ENCODE assay signal across 33 mouse cellular contexts in the genomic region with DNA sequence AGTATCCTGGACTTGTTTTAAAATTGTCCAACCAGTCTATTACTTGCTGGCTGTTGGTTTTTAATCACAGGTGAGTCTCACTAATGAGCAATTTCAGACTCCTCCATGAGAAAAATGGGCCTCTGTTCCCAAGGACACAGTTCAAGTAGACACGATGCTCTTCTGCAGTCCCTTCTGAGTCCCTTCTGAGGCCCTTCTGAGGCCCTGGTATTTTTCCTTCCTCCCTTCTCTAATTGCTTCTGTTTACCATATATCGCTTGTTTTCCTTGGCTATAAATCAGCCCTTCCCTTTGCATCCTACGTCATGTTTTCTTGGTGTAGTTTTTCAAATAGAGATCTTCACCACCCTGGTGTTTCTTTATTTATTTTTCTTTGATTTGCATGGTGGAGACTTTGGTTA.
"Had no signal": no experiment of that assay in that cellular context is flagged by ENCODE, and none has a peak within 500 bp of the region (broad histone marks: within the 10 kb centered on the region; RNA-seq: fewer than 3 reads in every experiment).

No protein-coding gene starts in this region.

- H3K36me3 ChIP-seq: limb, embryonic 10.5 days; limb, embryonic 12.5 days; limb, embryonic 13.5 days; limb, embryonic 15.5 days; liver, embryonic 12.5 days; liver, embryonic 13.5 days; liver, embryonic 15.5 days; lung, embryonic 15.5 days; midbrain, embryonic 10.5 days; midbrain, embryonic 12.5 days; midbrain, embryonic 13.5 days; midbrain, embryonic 15.5 days; neural tube, embryonic 12.5 days; neural tube, embryonic 13.5 days had no signal

- H3K27me3 ChIP-seq: limb, embryonic 12.5 days; limb, embryonic 13.5 days; limb, embryonic 15.5 days; liver, embryonic 12.5 days; liver, embryonic 13.5 days; liver, embryonic 15.5 days; lung, embryonic 15.5 days; megakaryocyte, embryonic 14.5 days; midbrain, embryonic 12.5 days; midbrain, embryonic 13.5 days; midbrain, embryonic 15.5 days; neural tube, embryonic 12.5 days; neural tube, embryonic 13.5 days had no signal

- H3K27ac ChIP-seq: limb, embryonic 10.5 days; limb, embryonic 12.5 days; limb, embryonic 13.5 days; limb, embryonic 15.5 days; liver, embryonic 12.5 days; liver, embryonic 13.5 days; liver, embryonic 14.5 days; liver, embryonic 15.5 days; lung, embryonic 15.5 days; macrophage; midbrain, embryonic 10.5 days; midbrain, embryonic 12.5 days; midbrain, embryonic 13.5 days; midbrain, embryonic 15.5 days; neural tube, embryonic 12.5 days; neural tube, embryonic 13.5 days had no signal

- H3K4me2 ChIP-seq: limb, embryonic 12.5 days; limb, embryonic 13.5 days; limb, embryonic 15.5 days; liver, embryonic 11.5 days; liver, embryonic 12.5 days; liver, embryonic 13.5 days; liver, embryonic 15.5 days; lung, embryonic 14.5 days; lung, embryonic 15.5 days; midbrain, embryonic 11.5 days; midbrain, embryonic 12.5 days; midbrain, embryonic 13.5 days; midbrain, embryonic 15.5 days; neural tube, embryonic 12.5 days; neural tube, embryonic 13.5 days had no signal

- DNase-seq: left cerebral cortex, postnatal 4 days; liver; liver, embryonic 13.5 days; liver, postnatal 0 days; lung, adult 18-20 months; lung, adult 2 months; lung, embryonic 14.5 days; lung, postnatal 10 days; lung, postnatal 14 days; lung, postnatal 36 days; lung, postnatal 4 days; midbrain, embryonic 14.5 days had no signal

- H3K9me3 ChIP-seq: limb, embryonic 10.5 days; limb, embryonic 13.5 days; limb, embryonic 15.5 days; liver, embryonic 12.5 days; liver, embryonic 13.5 days; liver, embryonic 15.5 days; lung, embryonic 15.5 days; midbrain, embryonic 10.5 days; midbrain, embryonic 12.5 days; midbrain, embryonic 13.5 days; midbrain, embryonic 15.5 days; neural tube, embryonic 12.5 days; neural tube, embryonic 13.5 days had no signal

- H3K4me1 ChIP-seq: limb, embryonic 10.5 days; limb, embryonic 12.5 days; limb, embryonic 13.5 days; limb, embryonic 15.5 days; liver, embryonic 12.5 days; liver, embryonic 13.5 days; liver, embryonic 15.5 days; lung, embryonic 15.5 days; megakaryocyte, embryonic 14.5 days; midbrain, embryonic 10.5 days; midbrain, embryonic 12.5 days; midbrain, embryonic 13.5 days; midbrain, embryonic 15.5 days; neural tube, embryonic 12.5 days; neural tube, embryonic 13.5 days had no signal

- H3K9ac ChIP-seq: limb, embryonic 12.5 days; limb, embryonic 13.5 days; limb, embryonic 15.5 days; liver, embryonic 12.5 days; liver, embryonic 13.5 days; liver, embryonic 14.5 days; liver, embryonic 15.5 days; liver, postnatal 0 days; lung, embryonic 14.5 days; lung, embryonic 15.5 days; midbrain, embryonic 12.5 days; midbrain, embryonic 13.5 days; midbrain, embryonic 15.5 days; neural tube, embryonic 12.5 days; neural tube, embryonic 13.5 days had no signal

- H3K4me3 ChIP-seq: limb, embryonic 10.5 days; limb, embryonic 12.5 days; limb, embryonic 13.5 days; limb, embryonic 15.5 days; liver, embryonic 12.5 days; liver, embryonic 13.5 days; liver, embryonic 15.5 days; lung, embryonic 15.5 days; megakaryocyte, embryonic 14.5 days; midbrain, embryonic 10.5 days; midbrain, embryonic 12.5 days; midbrain, embryonic 13.5 days; midbrain, embryonic 15.5 days; myocyte; neural tube, embryonic 12.5 days; neural tube, embryonic 13.5 days had no signal

- ATAC-seq: liver, embryonic 12.5 days; liver, postnatal 0 days; lung, postnatal 0 days; midbrain, embryonic 13.5 days; midbrain, embryonic 15.5 days; midbrain, embryonic 16.5 days had no signal
